Mouse (Mus musculus) testis, adult 2 months (tissue): ENCODE results near the gene Rcsd1. TPM values are rescaled to one million over a fixed set of nuclear protein-coding genes. Genes with fewer than 3 reads are reported as not detected.

Source experiments
- H3K27ac ChIP-seq: fragments of 200-500 bp; 2 replicates; pipeline ENCODE4 v1.5.1; 2012; ENCODE audit warnings: low read depth, low read length; ENCODE audit not compliant: control insufficient read depth, insufficient read depth
- H3K27me3 ChIP-seq: fragments of 200-500 bp; 2 replicates; pipeline ENCODE4 v1.6.1; 2012; ENCODE audit warnings: mild to moderate bottlenecking, low read length, moderate library complexity; ENCODE audit not compliant: control insufficient read depth, insufficient read depth
- H3K36me3 ChIP-seq: fragments of 200-500 bp; 2 replicates; pipeline ENCODE4 v1.6.1; 2012; ENCODE audit warnings: mild to moderate bottlenecking, low read length; ENCODE audit not compliant: control insufficient read depth, insufficient read depth
- H3K4me1 ChIP-seq: fragments of 200-500 bp; 2 replicates; pipeline ENCODE4 v1.6.1; 2012; ENCODE audit warnings: low read length; ENCODE audit not compliant: control insufficient read depth, insufficient read depth
- H3K4me3 ChIP-seq: fragments of 200-500 bp; 2 replicates; pipeline ENCODE4 v1.5.1; 2012; ENCODE audit warnings: low read depth, mild to moderate bottlenecking, low read length, moderate library complexity, mixed read lengths; ENCODE audit not compliant: control insufficient read depth
- CTCF ChIP-seq: fragments of 200-500 bp; IDR thresholded peaks from 2 replicates; pipeline ENCODE4 v1.5.1; 2012; ENCODE audit warnings: low read depth, mild to moderate bottlenecking, inconsistent platforms, low read length, moderate library complexity; ENCODE audit not compliant: control insufficient read depth, insufficient read depth, insufficient replicate concordance
- POLR2A ChIP-seq: fragments of 200-500 bp; IDR thresholded peaks from 2 replicates; pipeline ENCODE4 v1.6.1; 2012; ENCODE audit warnings: low read depth, mild to moderate bottlenecking, inconsistent platforms, low read length, moderate library complexity; ENCODE audit not compliant: control insufficient read depth
- polyA plus RNA-seq: library from polyadenylated mRNA; depleted of rRNA; stranded (reverse); fragments of >200 nt; gene quantifications from 2 replicates; pipeline ENCODE4 v1.2.3, GENCODE M21; 2012

The Rcsd1 gene
- polyA plus RNA-seq, 1 experiment = 0.89 TPM

GRCm38 (mm10) chr1:165678861-165679617 is 30.5 kb downstream of the Rcsd1 start:
- Histone ChIP-seq H3K27ac (no peak overlapping the region), H3K4me3 (no peak overlapping the region), H3K27me3 (no peaks in the 10 kb centered on the region), H3K4me1 (no peaks in the 10 kb centered on the region; the same call in 1 of the 2 replicates), H3K36me3 (no peaks in the 10 kb centered on the region)
- TF ChIP-seq CTCF = peak; percentile 59; the same call in 1 of the 2 replicates
- TF ChIP-seq POLR2A = no peak

GRCm38 (mm10) chr1:165677558-165677957 is 32.0 kb downstream of the Rcsd1 start:
- no peaks in the 10 kb centered on the region; the same call in 1 of the 2 replicates for H3K4me1 ChIP-seq
- no peaks in the 10 kb centered on the region for H3K27me3 ChIP-seq
- no peak overlapping the region for H3K4me3 ChIP-seq
- no peak overlapping the region for H3K27ac ChIP-seq
- no peaks in the 10 kb centered on the region for H3K36me3 ChIP-seq
- TF ChIP-seq POLR2A (no peak), CTCF (no peak)

- no peaks in the 10 kb centered on the region; the same call in 1 of the 2 replicates for H3K4me1 ChIP-seq
- TF ChIP-seq CTCF = no peak
- TF ChIP-seq POLR2A = no peak
- H3K4me3 ChIP-seq = no peak overlapping the region
- no peaks in the 10 kb centered on the region for H3K27me3 ChIP-seq
- no peaks in the 10 kb centered on the region for H3K36me3 ChIP-seq
- H3K27ac ChIP-seq = no peak overlapping the region
These were observed 32.6 kb downstream of the Rcsd1 start for GRCm38 (mm10) chr1:165676993-165677392.

GRCm38 (mm10) chr1:165675167-165675566 is 34.4 kb downstream of the Rcsd1 start:
- TF ChIP-seq CTCF (no peak), POLR2A (no peak)
- H3K27ac ChIP-seq = no peak overlapping the region
- H3K4me3 ChIP-seq = no peak overlapping the region
- H3K36me3 ChIP-seq = no peaks in the 10 kb centered on the region
- peaks cover 2% of the 10 kb centered on the region; the same call in 1 of the 2 replicates for H3K4me1 ChIP-seq
- no peaks in the 10 kb centered on the region for H3K27me3 ChIP-seq

- no peaks in the 10 kb centered on the region for H3K36me3 ChIP-seq
These were observed 37.2 kb downstream of the Rcsd1 start for GRCm38 (mm10) chr1:165672355-165672754.

GRCm38 (mm10) chr1:165670056-165670455 is 39.5 kb downstream of the Rcsd1 start:
- TF ChIP-seq CTCF (no peak), POLR2A (no peak)
- peak overlapping the region; percentile 5 for H3K4me3 ChIP-seq
- H3K4me1 ChIP-seq = peaks cover 14% of the 10 kb centered on the region
- no peaks in the 10 kb centered on the region for H3K27me3 ChIP-seq
- H3K36me3 ChIP-seq = no peaks in the 10 kb centered on the region
- no peak overlapping the region for H3K27ac ChIP-seq

More at GRCm38 (mm10) chr1:165672355-165672754, 37.2 kb downstream of the Rcsd1 start:
- Histone ChIP-seq H3K4me3 (no peak overlapping the region), H3K27ac (no peak overlapping the region), H3K27me3 (no peaks in the 10 kb centered on the region), H3K4me1 (peaks cover 14% of the 10 kb centered on the region)
- TF ChIP-seq CTCF (no peak), POLR2A (no peak)

DNA sequence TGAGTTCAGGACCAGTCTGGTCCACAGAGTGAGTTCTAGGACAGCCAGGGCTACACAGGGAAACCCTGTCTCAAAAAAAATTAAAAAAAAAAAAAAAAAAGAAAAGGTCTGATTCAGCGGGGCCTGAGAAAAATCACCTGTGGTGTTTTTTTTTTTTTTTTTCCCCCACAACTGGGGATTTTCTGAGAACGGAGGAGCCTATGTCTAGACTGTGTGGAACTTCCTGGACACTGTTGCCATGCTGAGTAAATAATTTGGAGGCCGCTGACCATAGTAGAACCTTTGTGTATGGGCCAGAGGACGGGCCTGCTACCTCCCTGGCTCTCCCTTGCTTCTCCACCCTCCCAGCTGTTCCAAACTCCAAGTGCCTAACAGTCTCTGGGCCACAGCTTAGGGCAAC is 40.7 kb downstream of the Rcsd1 start:
- Histone ChIP-seq H3K4me3 (no peak overlapping the region; the same call in 1 of the 2 replicates), H3K4me1 (peaks cover 14% of the 10 kb centered on the region), H3K27ac (no peak overlapping the region), H3K27me3 (no peaks in the 10 kb centered on the region), H3K36me3 (no peaks in the 10 kb centered on the region)
- no peak for TF ChIP-seq POLR2A
- no peak for TF ChIP-seq CTCF
